Mouse (Mus musculus): ENCODE measurements at regions not wholly inside any gene's neighbourhood (a gene's known extent, or its start where the extent isn't known, plus 50 kb on each side); places are given as distances from the start of the nearest gene placed in this dataset.

- in situ Hi-C loops (cut with MboI; ENCODE audit: unreplicated experiment in 2 of 2): no loop called here
Observed at GRCm38 (mm10) chr9:61549692-61550241, 177.6 kb downstream of the Tle3 start.

- in situ Hi-C loops (cut with MboI; ENCODE audit: unreplicated experiment in 2 of 2): no loop called here
Observed at GRCm38 (mm10) chr9:61537316-61538189, 165.4 kb downstream of the Tle3 start.

- in situ Hi-C loops (cut with MboI; ENCODE audit: unreplicated experiment in 2 of 2): no loop called here
Observed at GRCm38 (mm10) chr9:61533237-61533636, 161.1 kb downstream of the Tle3 start.

- in situ Hi-C loops (cut with MboI; ENCODE audit: unreplicated experiment in 2 of 2): no loop called here
Observed at GRCm38 (mm10) chr9:61530263-61531045, 158.3 kb downstream of the Tle3 start.

GRCm38 (mm10) chr9:61528286-61528865, 156.2 kb downstream of the Tle3 start:
- in situ Hi-C loops (cut with MboI; ENCODE audit: unreplicated experiment in 2 of 2): no loop called here

- in situ Hi-C loops (cut with MboI; ENCODE audit: unreplicated experiment in 2 of 2): no loop called here
Observed at GRCm38 (mm10) chr9:61527491-61528056, 155.4 kb downstream of the Tle3 start.

- in situ Hi-C loops (cut with MboI; ENCODE audit: unreplicated experiment in 2 of 2): no loop called here
Observed at GRCm38 (mm10) chr9:61520136-61520535, 148.0 kb downstream of the Tle3 start.

GRCm38 (mm10) chr9:61517906-61518305, 145.7 kb downstream of the Tle3 start:
- in situ Hi-C loops (cut with MboI; ENCODE audit: unreplicated experiment in 2 of 2): no loop called here

- in situ Hi-C loops (cut with MboI; ENCODE audit: unreplicated experiment in 2 of 2): no loop called here
Observed at GRCm38 (mm10) chr9:61511436-61511835, 139.3 kb downstream of the Tle3 start.

- in situ Hi-C loops (cut with MboI; ENCODE audit: unreplicated experiment in 2 of 2): no loop called here
Observed at GRCm38 (mm10) chr9:61510217-61510893, 138.2 kb downstream of the Tle3 start.

GRCm38 (mm10) chr9:61509591-61510191, 137.5 kb downstream of the Tle3 start:
- in situ Hi-C loops (cut with MboI; ENCODE audit: unreplicated experiment in 2 of 2): no loop called here

GRCm38 (mm10) chr9:61509091-61509490, 136.9 kb downstream of the Tle3 start:
- in situ Hi-C loops (cut with MboI; ENCODE audit: unreplicated experiment in 2 of 2): no loop called here

- in situ Hi-C loops (cut with MboI; ENCODE audit: unreplicated experiment in 2 of 2): no loop called here
Observed at GRCm38 (mm10) chr9:61500851-61501250, 128.7 kb downstream of the Tle3 start.

GRCm38 (mm10) chr9:61492896-61493295, 120.7 kb downstream of the Tle3 start:
- in situ Hi-C loops (cut with MboI; ENCODE audit: unreplicated experiment in 2 of 2): loop anchor here in 1 of 2 experiments (10.0 kb wide), 1 partner anchor 122 kb away; no protein-coding TSS in a partner anchor

- in situ Hi-C loops (cut with MboI; ENCODE audit: unreplicated experiment in 2 of 2): loop anchor here in 1 of 2 experiments (10.0 kb wide), 1 partner anchor 124 kb away; no protein-coding TSS in a partner anchor
Observed at GRCm38 (mm10) chr9:61491131-61491712, 119.1 kb downstream of the Tle3 start.

GRCm38 (mm10) chr9:61489983-61490382, 117.8 kb downstream of the Tle3 start:
- in situ Hi-C loops (cut with MboI; ENCODE audit: unreplicated experiment in 2 of 2): loop anchor here in 1 of 2 experiments (10.0 kb wide), 1 partner anchor 125 kb away; no protein-coding TSS in a partner anchor

- in situ Hi-C loops (cut with MboI; ENCODE audit: unreplicated experiment in 2 of 2): no loop called here
Observed at GRCm38 (mm10) chr9:61489147-61489546, 117.0 kb downstream of the Tle3 start.

- in situ Hi-C loops (cut with MboI; ENCODE audit: unreplicated experiment in 2 of 2): no loop called here
Observed at GRCm38 (mm10) chr9:61487824-61488223, 115.7 kb downstream of the Tle3 start.

- in situ Hi-C loops (cut with MboI; ENCODE audit: unreplicated experiment in 2 of 2): no loop called here
Observed at GRCm38 (mm10) chr9:61487146-61487545, 115.0 kb downstream of the Tle3 start.

All from v-Abl transformed pro-B cells (cell line).